Mouse (Mus musculus) hindbrain, embryonic 10.5 days (tissue): ENCODE measurements around the gene Gm14308. TPM values are rescaled to one million over a fixed set of nuclear protein-coding genes. Genes with fewer than 3 reads are reported as not detected.
"Not testable (repeated sequence)": the region's sequence is repeated elsewhere in the genome, so short reads cannot be mapped to it uniquely, and the experiment has no call there.

Experiments
- DNase-seq: peaks from one replicate; pipeline ENCODE4 v3.0.0-alpha.2; 2017; ENCODE audit warnings: low spot score
- H3K27ac ChIP-seq: fragments of 300-500 bp; sonication (generic); 2 replicates; pipeline ENCODE4 v1.5.1; 2016; ENCODE audit warnings: mild to moderate bottlenecking, moderate library complexity
- H3K27me3 ChIP-seq: fragments of 300-500 bp; sonication (generic); 2 replicates; pipeline ENCODE4 v1.6.1; 2016; ENCODE audit warnings: mild to moderate bottlenecking; ENCODE audit not compliant: poor library complexity, insufficient read depth, severe bottlenecking
- H3K36me3 ChIP-seq: fragments of 300-500 bp; sonication (generic); 2 replicates; pipeline ENCODE4 v1.6.1; 2016; ENCODE audit warnings: mild to moderate bottlenecking, moderate library complexity
- H3K4me1 ChIP-seq: fragments of 300-500 bp; sonication (generic); replicated peaks from 2 replicates; pipeline ENCODE4 v1.6.1; 2016; ENCODE audit warnings: mild to moderate bottlenecking
- H3K4me3 ChIP-seq: fragments of 300-500 bp; sonication (generic); 2 replicates; pipeline ENCODE4 v1.5.1; 2016; ENCODE audit warnings: mild to moderate bottlenecking, moderate library complexity
- H3K9me3 ChIP-seq: fragments of 300-500 bp; sonication (generic); 2 replicates; pipeline ENCODE4 v1.6.1; 2016; ENCODE audit warnings: mild to moderate bottlenecking, moderate library complexity
- WGBS: fragments of 180-500 bp; shearing (Covaris S2); methylation state at CpG from one replicate; pipeline ENCODE4 v1.1.7; 2016; 5-methylcytosine and 5-hydroxymethylcytosine counted together
- polyA plus RNA-seq: library from polyadenylated mRNA; unstranded; fragments of >200 nt; fragmentation: Nextera tagmentation; extraction: Ambion mirVana; gene quantifications from 2 replicates; pipeline ENCODE4 v1.2.1, GENCODE M21; 2016

The Gm14308 gene
- polyA plus RNA-seq = 7.8 and 18.2 TPM in 2 replicates

DNA sequence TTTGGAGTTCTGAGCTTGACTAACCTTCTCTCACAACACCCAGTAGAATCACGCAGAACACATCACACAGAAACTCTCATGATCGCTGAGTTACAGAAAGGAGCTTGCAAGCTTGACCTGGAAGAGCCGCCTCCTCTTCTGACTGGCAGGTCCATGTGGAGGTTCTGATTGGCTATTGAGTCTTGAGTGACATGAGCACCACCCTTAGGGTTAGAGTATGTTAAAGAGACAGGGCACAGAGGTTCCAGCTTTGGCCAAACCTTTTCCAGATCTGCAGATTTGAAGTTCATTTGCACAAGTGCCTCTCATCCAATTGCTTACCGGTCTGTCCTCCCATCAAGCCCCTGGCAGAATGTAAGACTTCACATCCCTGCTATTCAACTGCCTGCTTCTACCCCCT is at the start of gene Gm14308:
TSS of gene Gm14308 (minus strand) at position 101 of the 400 bp plus-strand sequence.
- not testable (repeated sequence) for H3K4me1 ChIP-seq, DNase-seq, H3K27ac ChIP-seq, H3K36me3 ChIP-seq, H3K4me3 ChIP-seq, H3K27me3 ChIP-seq, H3K9me3 ChIP-seq
- no CpG with 5 or more reads among the region's 4 CpGs for WGBS

DNA sequence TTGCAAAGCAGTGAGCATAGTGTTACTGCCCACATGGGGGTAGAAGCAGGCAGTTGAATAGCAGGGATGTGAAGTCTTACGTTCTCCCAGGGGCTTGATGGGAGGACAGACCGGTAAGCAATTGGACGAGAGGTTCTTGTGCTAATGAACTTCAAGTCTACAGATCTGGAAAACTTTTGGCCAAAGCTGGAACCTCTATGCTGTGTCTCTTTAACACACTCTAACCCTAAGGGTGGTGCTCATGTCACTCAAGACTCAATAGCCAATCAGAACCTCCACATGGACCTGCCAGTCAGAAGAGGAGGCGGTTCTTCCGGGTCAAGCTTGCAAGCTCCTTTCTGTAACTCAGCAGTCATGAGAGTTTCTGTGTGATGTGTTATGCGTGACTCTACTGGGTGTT is 34.1 kb upstream of the Gm14308 start, which contains the start of gene Zfp973:
TSS of gene Zfp973 (plus strand) at position 301 of the 400 bp plus-strand sequence.
- H3K27ac ChIP-seq, H3K36me3 ChIP-seq, H3K27me3 ChIP-seq, DNase-seq, H3K9me3 ChIP-seq, H3K4me3 ChIP-seq, H3K4me1 ChIP-seq: not testable (repeated sequence)
- no CpG with 5 or more reads among the region's 6 CpGs for WGBS

Other genes starting within 250 kb of the Gm14308 start
- gene Gm14435, start 212.8 kb downstream of the Gm14308 start, polyA plus RNA-seq = 6.4 and 10.8 TPM in 2 replicates
- gene Gm14434, start 149.6 kb downstream of the Gm14308 start, polyA plus RNA-seq = 8.9 and 13.9 TPM in 2 replicates
- gene Zfp967, start 115.3 kb downstream of the Gm14308 start, polyA plus RNA-seq = not detected in 2 replicates
- gene Zfp973, start 34.2 kb upstream of the Gm14308 start, polyA plus RNA-seq = 5.9 and 9.4 TPM in 2 replicates
- gene Gm14305, start 72.0 kb upstream of the Gm14308 start, polyA plus RNA-seq = 22.3 and 27.2 TPM in 2 replicates
- 10.6 and 12.2 TPM in 2 replicates for gene Gm14295, start 162.3 kb upstream of the Gm14308 start, polyA plus RNA-seq
- not detected in 2 replicates for gene Gm14408, start 194.8 kb upstream of the Gm14308 start, polyA plus RNA-seq